ENCODE assay signal across 8 mouse cellular contexts in genomic region chr6:112484316-112484715, GRCm38 (mm10). TPM values are rescaled to one million over a fixed set of nuclear protein-coding genes. Genes with fewer than 3 reads are reported as not detected.
DNase-seq lines count a peak whose midpoint lies in the region; ATAC-seq and TF ChIP-seq lines count a peak whose summit lies in the region.

No protein-coding gene starts in this region.

- TF ChIP-seq POLR2A in embryonic fibroblast, embryonic 13.5 days (IDR thresholded peaks at IDR 0.05; ENCODE audit: low read depth, low read length): no peak

- H3K9ac ChIP-seq in neural tube, embryonic 13.5 days: no peak overlapping the region

- H3K27me3 ChIP-seq in neural tube, embryonic 13.5 days: peaks cover 36% of the 10 kb centered on the region

- no peak overlapping the region for H3K27ac ChIP-seq in embryonic fibroblast, embryonic 13.5 days (ENCODE audit: insufficient read depth, low read length)
- H3K27ac ChIP-seq in neural tube, embryonic 13.5 days (replicated peaks): no peak overlapping the region

- WGBS in neural tube, embryonic 13.5 days: 5% methylated on average over 4 of the region's 4 CpGs

- ATAC-seq in neural tube, embryonic 13.5 days (ENCODE audit: low read depth): 0 out of 2 replicates have a peak, but pooled peaks have one; percentile 20

- no peaks in the 10 kb centered on the region for H3K36me3 ChIP-seq in neural tube, embryonic 13.5 days

- H3K4me1 ChIP-seq in embryonic fibroblast, embryonic 13.5 days (ENCODE audit: control insufficient read depth, insufficient read depth, low read length): 0 out of 2 replicates have a peak, but pooled peaks cover 1% of the 10 kb centered on the region
- peaks cover 7% of the 10 kb centered on the region for H3K4me1 ChIP-seq in neural tube, embryonic 13.5 days (replicated peaks)

- TF ChIP-seq CTCF in embryonic fibroblast, embryonic 13.5 days (IDR thresholded peaks at IDR 0.05; ENCODE audit: borderline replicate concordance, insufficient read depth, low read length): peak; percentile 56

- peak; percentile 40 to 59 for DNase-seq in heart, adult 18-20 months
- DNase-seq in heart, adult 9 months (ENCODE audit: low spot score in 2 of 2): no peak
- DNase-seq in thymus, postnatal 25 days: peak; percentile 22
- DNase-seq in thymus, postnatal 0 days (ENCODE audit: low spot score): no peak
- peak; percentile 34 to 73 for DNase-seq in kidney, postnatal 36 days
- DNase-seq in urinary bladder, postnatal 25 days (ENCODE audit: low spot score): no peak

- H3K9me3 ChIP-seq in neural tube, embryonic 13.5 days: no peaks in the 10 kb centered on the region

- H3K4me3 ChIP-seq in embryonic fibroblast, embryonic 13.5 days (ENCODE audit: insufficient read depth, low read length): no peak overlapping the region
- no peak overlapping the region for H3K4me3 ChIP-seq in neural tube, embryonic 13.5 days

- H3K4me2 ChIP-seq in neural tube, embryonic 13.5 days: no peak overlapping the region

RNA-seq across cellular contexts. Expression of gene Oxtr, which starts 5.4 kb away (rescaled TPM):
- total RNA-seq in heart, adult 18-20 months (2021): under 1 TPM; 0.18 to 0.30 TPM
- 0.04 and 0.05 TPM in 2 replicates for polyA plus RNA-seq in thymus, postnatal 0 days (2015; fragmentation: Nextera tagmentation; extraction: Ambion mirVana)
- polyA plus RNA-seq in embryonic fibroblast, embryonic 13.5 days (2011; ENCODE audit: insufficient read length, low read depth, missing spikeins): not detected in 2 replicates
- 0.63 and 1.4 TPM in 2 replicates for polyA plus RNA-seq in neural tube, embryonic 13.5 days (2015; fragmentation: Nextera tagmentation; extraction: Ambion mirVana)

RNA-seq across cellular contexts. Expression of gene Cav3, which starts 25.0 kb away (rescaled TPM):
- 10 to 100 TPM; 62.8 to 77.7 TPM for total RNA-seq in heart, adult 18-20 months (2021)
- 0.26 and 0.27 TPM in 2 replicates for polyA plus RNA-seq in thymus, postnatal 0 days (2015; fragmentation: Nextera tagmentation; extraction: Ambion mirVana)
- 1.2 and 1.3 TPM in 2 replicates for polyA plus RNA-seq in embryonic fibroblast, embryonic 13.5 days (2011; ENCODE audit: insufficient read length, low read depth, missing spikeins)
- 0.50 and 1.1 TPM in 2 replicates for polyA plus RNA-seq in neural tube, embryonic 13.5 days (2015; fragmentation: Nextera tagmentation; extraction: Ambion mirVana)

Comparison
In these comparisons a context has a peak if more than half of its experiments do, and no peak if none do; other contexts are left out.
1. DNase-seq: peak in heart, adult 18-20 months (2 of 2), thymus, postnatal 25 days (single experiment) and kidney, postnatal 36 days (2 of 2); none in heart, adult 9 months (0 of 2), thymus, postnatal 0 days (single experiment) and urinary bladder, postnatal 25 days (single experiment).